Mouse (Mus musculus) testis, adult 10 weeks (tissue): ENCODE results near the gene Zfp119a. TPM values are rescaled to one million over a fixed set of nuclear protein-coding genes. Genes with fewer than 3 reads are reported as not detected.

Source experiments
- polyA plus RNA-seq: library from polyadenylated mRNA; stranded (reverse); fragments of 350-450 nt; fragmentation: Illumina TruSeq; extraction: RNeasy Lipid Tissue Mini Kit (QIAGEN cat#74804); gene quantifications from one replicate; pipeline ENCODE4 v1.2.3, GENCODE M21; 2014; ENCODE audit warnings: low read depth, low replicate concordance

The Zfp119a gene
- 3.0 TPM for polyA plus RNA-seq

DNA sequence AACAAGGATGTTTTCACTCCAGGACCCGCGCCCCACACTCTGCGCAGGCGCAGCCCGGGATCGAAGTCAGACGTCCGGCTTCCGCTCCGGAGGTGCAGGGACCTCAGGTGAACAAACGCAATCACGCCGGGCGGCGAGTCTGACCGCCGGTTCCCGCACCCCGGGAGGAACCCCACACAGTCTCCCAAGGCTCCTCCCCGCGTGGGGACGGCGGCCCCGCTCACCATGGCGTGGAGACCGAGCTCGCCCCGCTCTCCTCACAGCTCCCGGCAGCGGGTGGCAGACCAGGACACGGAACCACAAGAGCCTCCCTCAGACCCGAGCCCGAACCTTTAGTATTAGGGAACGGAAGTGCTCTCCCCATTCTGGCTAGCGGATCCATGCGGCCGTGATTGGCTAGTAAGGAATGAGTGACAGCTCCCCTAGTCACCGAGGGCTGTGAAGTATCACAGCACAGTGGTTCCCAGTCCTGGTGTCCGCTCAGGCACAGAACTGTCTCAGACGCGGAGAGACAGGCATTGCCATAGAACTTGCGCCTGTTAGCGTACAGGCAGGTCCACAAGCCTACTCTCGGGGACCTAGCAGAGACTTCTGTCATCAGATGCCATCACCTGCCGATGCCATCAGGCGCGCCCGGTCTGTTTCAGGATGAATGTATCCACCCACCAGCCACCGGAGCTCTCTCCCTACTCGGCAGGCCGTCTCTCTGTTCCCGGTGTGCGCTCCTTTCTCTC, at the start of gene Zfp119a:
Zfp119a (minus strand) TSS at position 295 of the 734 bp plus-strand sequence.

Other genes with a start within 250 kb of the Zfp119a start
- gene Pot1b, start 166.3 kb downstream of the Zfp119a start, polyA plus RNA-seq = 16.7 TPM
- 0.07 TPM for gene Adgre4, start 128.9 kb downstream of the Zfp119a start, polyA plus RNA-seq
- 4.6 TPM for gene Zfp959, start 13.2 kb upstream of the Zfp119a start, polyA plus RNA-seq
- gene Zfp119b, start 70.6 kb upstream of the Zfp119a start, polyA plus RNA-seq = 5.8 TPM
- gene Ebi3, start 73.7 kb upstream of the Zfp119a start, polyA plus RNA-seq = not detected
- gene Yju2, start 80.2 kb upstream of the Zfp119a start, polyA plus RNA-seq = 1.1 TPM
- not detected for gene Shd, start 91.5 kb upstream of the Zfp119a start, polyA plus RNA-seq
- gene Fsd1, start 107.6 kb upstream of the Zfp119a start, polyA plus RNA-seq = not detected
- 2.7 TPM for gene Stap2, start 126.7 kb upstream of the Zfp119a start, polyA plus RNA-seq
- gene Mpnd, start 126.8 kb upstream of the Zfp119a start, polyA plus RNA-seq = not detected
- 1.3 TPM for gene Sh3gl1, start 157.7 kb upstream of the Zfp119a start, polyA plus RNA-seq
- 9.1 TPM for gene Chaf1a, start 161.5 kb upstream of the Zfp119a start, polyA plus RNA-seq
- 116 TPM for gene Ubxn6, start 196.1 kb upstream of the Zfp119a start, polyA plus RNA-seq
- 8.6 TPM for gene Hdgfl2, start 200.7 kb upstream of the Zfp119a start, polyA plus RNA-seq
- 0.07 TPM for gene Plin4, start 230.9 kb upstream of the Zfp119a start, polyA plus RNA-seq
- gene Plin5, start 238.7 kb upstream of the Zfp119a start, polyA plus RNA-seq = 0.46 TPM
- gene Lrg1, start 243.1 kb upstream of the Zfp119a start, polyA plus RNA-seq = not detected